Mouse (Mus musculus) left cerebral cortex, adult 6 months (tissue): ENCODE measurements around the gene Pakap. TPM values are rescaled to one million over a fixed set of nuclear protein-coding genes. Genes with fewer than 3 reads are reported as not detected.

Source experiments
- long read RNA-seq, 2 experiments: library from polyadenylated mRNA; unstranded; transcript quantifications; one replicate each; pipeline ENCODE4 v2.0.0; 2019 to 2020
- polyA plus RNA-seq: library from polyadenylated mRNA; unstranded; fragments of <200 nt; fragmentation: Nextera tagmentation; gene quantifications from 2 replicates; pipeline ENCODE4 v1.2.3, GENCODE M21; 2021

The Pakap gene
- polyA plus RNA-seq: 8.1 and 8.2 TPM in 2 replicates
- long read RNA-seq, experiment 1, full-length matches to known transcripts: 16 of 40 reads
- long read RNA-seq, experiment 1, partial matches to known transcripts: 4 of 40 reads
- long read RNA-seq, experiment 1, other reads (novel, unspliced or antisense): 20 of 40 reads
- long read RNA-seq, experiment 2, full-length matches to known transcripts: 6 of 14 reads
- long read RNA-seq, experiment 2, partial matches to known transcripts: 0 of 14 reads
- long read RNA-seq, experiment 2, other reads (novel, unspliced or antisense): 8 of 14 reads

GRCm38 (mm10) chr4:57567666-57568206 lies at the start of gene Pakap:
TSS of gene Pakap (plus strand) at chr4:57568179.

DNA sequence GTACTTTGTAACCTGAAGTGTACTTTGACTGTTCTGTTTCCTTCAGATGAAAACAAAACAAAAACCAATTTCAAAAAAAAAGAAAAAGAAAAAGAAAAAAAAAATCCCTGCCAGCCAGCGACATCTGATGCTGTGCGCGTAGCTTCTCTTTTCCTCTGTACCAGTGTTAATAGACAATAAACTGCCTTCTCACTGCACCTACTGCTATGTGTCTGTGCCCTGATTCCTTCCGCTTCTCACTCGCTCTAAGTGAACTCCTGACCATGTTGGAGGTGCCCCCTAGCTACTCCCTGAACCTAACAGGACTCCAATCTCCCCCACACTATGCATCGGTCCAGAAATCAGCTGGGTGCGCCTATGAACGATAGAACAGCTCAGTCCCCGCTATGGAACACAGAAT lies 149.4 kb downstream of the Pakap start, which contains the start of gene Akap2:
Gene Akap2 (plus strand): TSS at position 304 of the 400 bp plus-strand sequence.

DNA sequence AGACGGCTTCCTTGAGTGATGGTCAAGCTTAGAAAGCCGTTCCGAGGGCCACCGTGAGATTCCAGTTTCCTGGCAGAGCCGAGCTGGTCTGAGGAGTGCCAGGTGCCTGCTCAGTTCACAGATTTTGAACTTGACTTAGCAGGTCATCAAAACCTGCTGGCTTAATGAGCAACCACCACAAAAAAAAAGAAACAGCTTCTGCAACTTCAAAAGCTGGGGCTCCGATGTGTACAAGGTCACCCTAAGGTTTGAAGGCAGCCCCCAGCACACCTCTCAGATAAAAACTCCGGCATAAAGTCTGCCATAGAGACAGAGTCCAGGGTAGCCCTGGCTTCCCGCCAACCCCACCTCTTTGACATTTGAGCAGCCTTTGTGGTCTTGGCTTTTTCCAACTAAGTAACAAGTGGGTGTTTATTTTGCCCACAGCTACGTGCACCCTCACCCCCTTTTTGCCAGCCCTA lies 348.3 kb downstream of the Pakap start, which contains the start of gene D630039A03Rik:
Gene D630039A03Rik (minus strand): TSS at position 97 of the 461 bp plus-strand sequence.

Other genes with a start within 250 kb of the Pakap start
- gene Palm2, start 133.9 kb upstream of the Pakap start, polyA plus RNA-seq: 10.4 and 10.9 TPM in 2 replicates
- 6.4 and 7.1 TPM in 2 replicates for gene Akap2, start 149.5 kb downstream of the Pakap start, polyA plus RNA-seq